Mouse (Mus musculus) lung, postnatal 14 days (tissue): Measurements from ENCODE around the gene Macrod2.
A peak's percentile ranks its signal among the peaks of the same experiment; 100 is the strongest.

Experiments
- DNase-seq: peaks from one replicate; pipeline ENCODE4 v3.0.0; 2021

Gene Macrod2

DNA sequence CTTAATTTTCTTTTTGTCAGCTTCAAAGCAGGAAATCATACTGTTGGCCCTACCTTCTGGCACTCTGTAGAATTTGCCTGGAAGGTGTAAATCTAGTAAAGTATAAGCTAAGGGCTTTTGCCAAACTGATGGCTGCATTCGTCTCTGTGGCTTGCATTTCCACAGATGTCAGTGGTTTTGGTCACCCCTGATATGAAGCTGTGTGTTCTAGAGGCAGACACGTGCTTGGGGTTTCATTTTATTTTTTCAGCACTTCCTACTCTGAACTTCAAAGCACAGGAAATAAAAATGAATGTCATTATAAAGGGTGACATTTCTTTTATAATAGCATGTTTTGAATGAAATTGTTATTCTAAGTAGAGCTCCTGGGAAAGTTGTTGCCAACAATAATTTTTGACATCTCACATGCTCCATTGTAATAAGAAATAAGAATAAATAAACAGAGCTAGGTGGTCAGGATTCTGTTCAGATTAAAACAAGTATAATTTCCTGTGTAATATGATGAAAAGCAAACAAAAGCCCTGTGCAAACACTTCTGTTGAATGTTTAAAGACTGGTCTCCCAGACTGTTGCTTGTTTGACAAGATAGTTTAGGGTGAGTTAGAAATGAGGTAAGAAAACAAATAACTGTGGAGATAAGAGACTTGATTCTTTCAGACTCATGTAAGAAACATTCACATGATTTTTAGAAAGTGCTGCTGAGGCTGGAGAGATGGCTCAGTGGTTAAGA is 424.4 kb downstream of the Macrod2 start:
- no peak for DNase-seq

GRCm38 (mm10) chr2:140822378-140822777 is 427.3 kb downstream of the Macrod2 start:
- DNase-seq, result no peak

- DNase-seq, result no peak
Measured at GRCm38 (mm10) chr2:140826241-140826640, 431.1 kb downstream of the Macrod2 start.

DNA sequence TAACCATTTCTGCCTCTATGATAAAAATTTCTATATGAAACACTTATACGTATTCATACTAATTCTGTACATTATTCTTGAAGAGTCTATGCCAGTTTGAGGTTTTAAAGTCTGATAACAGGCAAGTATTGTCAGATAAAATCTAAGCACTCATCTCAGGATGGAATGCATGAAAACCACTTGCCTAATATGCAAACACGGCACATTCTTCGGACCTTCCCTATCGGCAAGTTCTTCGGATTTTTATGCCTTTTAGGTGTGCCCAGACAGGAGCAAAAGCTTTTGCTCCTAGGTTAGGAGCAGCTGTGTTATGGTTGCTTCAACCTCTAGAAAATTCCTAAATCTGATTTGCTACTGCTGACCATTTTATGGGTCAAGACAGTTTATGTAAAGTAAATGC is 433.8 kb downstream of the Macrod2 start:
- DNase-seq, result no peak

GRCm38 (mm10) chr2:140830086-140830485 is 435.0 kb downstream of the Macrod2 start:
- DNase-seq, result no peak

GRCm38 (mm10) chr2:140839371-140839770 is 444.3 kb downstream of the Macrod2 start:
- no peak for DNase-seq

GRCm38 (mm10) chr2:140839880-140840279 is 444.8 kb downstream of the Macrod2 start:
- peak; percentile 80 for DNase-seq

- no peak for DNase-seq
Measured at GRCm38 (mm10) chr2:140844030-140844429, 448.9 kb downstream of the Macrod2 start.

- no peak for DNase-seq
Measured at GRCm38 (mm10) chr2:140847817-140848428, 452.8 kb downstream of the Macrod2 start.

- DNase-seq, result no peak
Measured at GRCm38 (mm10) chr2:140853538-140853937, 458.4 kb downstream of the Macrod2 start.

DNA sequence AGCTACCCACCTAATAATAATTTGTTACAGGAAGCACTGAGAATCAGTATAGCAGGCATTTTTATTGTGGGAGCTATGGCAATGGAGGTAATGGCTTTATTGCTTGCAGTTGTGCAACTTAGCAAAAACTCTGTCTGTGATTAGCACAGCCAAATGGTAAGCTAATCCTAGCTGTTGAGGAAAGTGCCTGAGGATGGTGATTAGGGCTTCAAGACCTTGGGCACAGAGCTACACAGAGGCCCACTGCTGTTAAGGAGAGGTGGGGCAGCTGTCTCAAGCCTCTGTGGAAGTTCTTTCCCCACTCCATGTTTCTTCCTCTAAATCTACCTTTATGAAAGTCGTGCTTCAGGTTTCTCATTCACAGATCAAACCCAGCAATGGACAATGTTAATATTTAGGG is 466.2 kb downstream of the Macrod2 start:
- no peak for DNase-seq

DNA sequence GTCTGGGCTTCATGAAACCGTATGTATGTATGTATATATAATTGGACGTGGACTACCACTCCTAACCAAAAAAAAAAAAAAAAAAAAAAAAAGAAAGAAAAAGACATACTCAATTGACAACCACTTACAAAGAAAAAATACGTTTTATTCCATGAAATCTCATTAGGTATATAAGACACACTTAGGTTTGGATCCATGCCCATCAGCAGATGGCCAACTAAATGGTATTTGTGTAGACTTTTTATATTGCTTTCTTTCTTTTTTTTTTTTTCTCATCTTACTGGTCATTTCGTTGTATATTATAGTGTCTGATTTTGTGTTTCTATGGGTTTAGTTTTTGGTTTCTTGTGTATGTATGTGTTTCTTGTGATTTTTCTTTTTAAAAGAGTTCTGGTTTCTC is 467.6 kb downstream of the Macrod2 start:
- DNase-seq, result no peak

DNA sequence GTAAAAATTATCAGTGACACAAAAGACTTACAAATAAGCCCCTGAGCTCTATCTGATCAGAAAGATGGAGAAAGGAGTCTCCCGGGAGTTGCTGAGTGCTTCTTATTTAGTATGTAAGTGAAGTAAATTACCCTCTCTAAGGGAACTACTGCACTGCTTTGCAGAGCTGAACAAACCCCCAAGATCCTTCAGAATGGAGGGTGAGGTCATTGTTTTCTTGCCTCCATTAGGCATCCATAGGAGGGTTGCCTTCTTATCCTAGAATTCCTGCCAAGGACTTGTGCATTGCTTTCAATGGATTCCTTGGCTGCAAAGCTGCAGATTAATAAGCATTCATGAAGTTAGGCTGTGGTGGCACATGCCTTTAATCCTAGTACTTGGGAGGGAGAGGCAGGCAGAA is 470.5 kb downstream of the Macrod2 start:
- no peak for DNase-seq

DNA sequence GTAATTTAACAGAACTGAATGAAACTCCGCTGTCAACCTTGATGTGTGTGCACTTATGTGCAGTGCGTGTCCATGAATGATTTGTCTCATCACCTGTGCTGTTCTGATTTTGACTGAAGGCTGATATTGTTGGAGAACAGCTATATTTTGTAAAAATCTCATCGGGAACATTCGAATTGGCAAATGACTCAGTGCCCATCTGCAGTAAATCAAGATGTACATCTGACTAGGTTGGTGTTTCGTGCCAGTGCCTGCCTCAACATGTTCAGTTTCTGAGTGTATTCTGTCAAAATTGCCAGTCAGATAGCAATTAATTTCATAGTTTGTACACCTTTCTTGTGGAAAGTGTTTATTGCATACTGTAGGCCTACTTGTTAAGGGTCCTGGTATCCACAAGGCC is 472.0 kb downstream of the Macrod2 start:
- no peak for DNase-seq

DNA sequence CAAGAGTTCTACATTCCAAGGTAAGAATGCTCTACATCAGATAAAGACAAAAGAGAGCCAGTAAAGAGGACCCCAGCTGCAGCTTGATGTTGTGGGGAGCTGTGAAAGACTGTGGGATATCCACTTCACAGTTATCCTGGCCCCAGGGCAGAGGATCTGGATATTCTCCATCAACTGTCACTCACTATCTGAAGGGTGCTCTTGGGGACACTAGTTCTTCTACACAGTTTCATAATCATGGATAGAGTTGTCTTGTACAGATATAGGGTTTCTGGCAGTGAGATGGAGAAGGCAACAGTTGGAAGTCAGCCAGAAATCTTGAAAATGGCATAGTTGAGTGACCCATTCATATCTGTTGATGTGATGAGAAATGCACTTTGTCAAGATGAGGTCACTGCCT is 490.1 kb downstream of the Macrod2 start:
- DNase-seq, result no peak

DNA sequence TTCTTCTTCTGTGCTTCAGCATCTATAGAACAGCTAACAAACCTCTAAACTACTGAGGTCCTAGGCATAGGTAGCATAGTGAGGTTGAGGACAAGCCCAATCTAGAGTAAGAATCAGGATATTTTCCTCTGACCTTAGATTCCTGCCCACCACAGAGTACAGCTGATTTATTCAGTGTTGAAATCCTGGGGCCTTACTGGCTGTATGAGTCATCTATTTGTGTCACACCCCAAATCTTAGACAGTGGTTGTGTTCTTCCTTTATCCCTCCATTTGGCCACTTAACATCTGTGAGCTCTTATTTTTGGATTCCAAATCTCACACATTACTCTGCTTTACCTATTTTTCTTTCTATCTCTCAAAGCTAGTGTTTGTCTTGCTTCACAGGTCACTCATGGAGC is 495.6 kb downstream of the Macrod2 start:
- DNase-seq, result no peak

GRCm38 (mm10) chr2:140896396-140897082 is 501.4 kb downstream of the Macrod2 start:
- no peak for DNase-seq

- no peak for DNase-seq
Measured at GRCm38 (mm10) chr2:140898408-140898985, 503.4 kb downstream of the Macrod2 start.

DNA sequence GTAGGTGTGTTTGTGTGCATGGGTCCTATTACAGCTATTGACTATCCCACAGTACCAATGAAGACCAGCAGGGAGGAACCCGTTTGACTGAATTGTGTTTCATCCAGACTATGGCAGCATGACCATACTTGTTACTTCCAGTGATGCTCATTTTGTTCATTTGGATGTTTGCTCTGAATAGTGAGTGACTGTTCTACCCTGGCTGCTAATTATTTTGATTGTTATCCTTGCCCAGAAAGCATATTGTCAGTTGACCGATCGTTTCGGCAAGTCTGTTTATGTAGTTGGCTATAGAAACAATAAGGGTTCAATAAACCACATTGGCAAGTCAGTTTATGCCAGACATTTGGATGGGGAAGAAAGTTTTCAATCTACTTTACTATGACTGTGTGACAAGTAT is 510.2 kb downstream of the Macrod2 start:
- no peak for DNase-seq

DNA sequence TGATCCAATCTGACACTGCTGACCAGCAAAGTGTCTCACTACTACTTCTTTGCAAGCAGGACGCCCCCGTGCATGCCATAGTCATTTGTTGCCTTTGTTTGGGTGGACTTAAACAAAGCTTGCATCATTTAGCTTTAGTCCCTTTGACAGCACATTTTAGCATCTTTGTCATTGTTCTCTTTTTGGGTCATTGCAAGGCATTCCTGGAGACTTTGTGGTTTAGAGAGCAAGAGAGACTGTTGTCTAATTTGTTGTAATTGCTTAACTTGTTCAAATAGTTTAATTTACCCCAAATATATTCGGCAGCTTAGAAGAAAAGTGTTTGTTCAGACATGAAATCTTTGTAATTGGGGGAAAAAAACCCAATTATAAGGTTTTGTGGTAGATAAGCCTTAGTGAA is 511.0 kb downstream of the Macrod2 start:
- no peak for DNase-seq

DNA sequence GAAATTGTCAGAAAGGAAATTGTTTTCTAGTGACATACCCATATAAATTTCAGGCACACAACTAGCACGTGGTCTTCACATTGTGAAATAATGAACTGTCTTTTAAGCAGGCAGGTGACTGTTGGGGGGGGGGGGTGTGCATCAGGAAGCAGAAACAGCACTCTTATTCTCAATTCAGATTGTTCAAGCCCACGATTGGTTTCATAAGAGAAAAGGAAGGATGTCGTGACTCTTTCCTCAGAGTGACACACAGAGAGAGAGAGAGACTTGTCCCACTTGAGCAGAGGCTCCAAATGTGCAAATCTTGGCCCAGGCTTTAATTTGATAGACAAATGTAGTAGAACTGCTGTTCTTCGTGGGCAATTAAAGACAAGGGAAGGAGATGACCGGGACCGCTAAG is 516.4 kb downstream of the Macrod2 start:
- DNase-seq, result no peak

- DNase-seq, result no peak
Measured at GRCm38 (mm10) chr2:140912179-140912578, 517.1 kb downstream of the Macrod2 start.

DNA sequence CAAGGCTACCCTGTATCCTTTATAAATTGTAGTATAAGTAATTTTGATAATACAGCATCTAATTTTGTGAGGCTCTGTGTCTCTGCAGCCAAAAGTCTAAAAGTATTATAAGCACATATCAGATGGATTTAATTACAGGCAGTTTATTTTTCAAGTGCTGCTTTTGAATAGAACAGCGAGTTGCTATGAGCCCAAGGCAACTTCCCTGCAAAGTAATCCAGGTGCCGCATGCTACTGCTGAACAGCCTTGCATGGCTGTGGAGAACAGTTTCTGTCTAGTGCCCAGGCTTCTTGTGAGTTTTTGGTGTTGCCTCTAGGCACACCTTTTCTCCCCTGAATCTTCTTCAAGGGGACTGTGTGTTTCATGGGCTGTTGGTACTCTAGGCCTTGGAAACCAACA is 517.8 kb downstream of the Macrod2 start:
- no peak for DNase-seq
